Mouse (Mus musculus): Measurements from ENCODE around the gene Abcb6.

DNA sequence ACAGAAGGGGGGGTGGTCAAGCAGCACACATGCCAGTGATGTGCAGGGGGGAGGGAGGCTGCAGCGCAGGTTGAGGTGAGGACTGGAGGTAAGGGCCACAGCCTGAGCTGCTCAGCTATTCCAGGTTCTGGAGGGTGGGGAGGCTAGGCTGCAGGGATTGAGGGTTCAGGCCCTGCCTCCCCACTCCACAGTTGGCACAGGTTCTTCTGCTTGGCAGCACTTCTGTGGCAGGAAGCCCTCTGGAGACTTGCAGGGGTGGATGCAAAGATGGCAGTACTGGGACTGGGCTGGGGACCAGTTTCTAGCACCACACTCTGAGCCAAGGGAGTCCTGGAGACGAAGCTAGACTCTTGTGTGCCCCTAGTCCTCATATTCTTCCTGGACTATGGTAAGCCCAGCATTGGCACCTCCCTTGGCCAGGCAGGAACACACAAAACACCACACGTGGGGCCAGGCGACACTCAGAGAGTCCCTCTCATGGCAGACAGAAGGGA, 1.2 kb upstream of the Abcb6 start:
- TF ChIP-seq CTCF (IDR thresholded peaks at IDR 0.05; ENCODE audit: low read depth) (no peak), EP300 (IDR thresholded peaks at IDR 0.05; ENCODE audit: low read depth) (no peak)
